Mouse (Mus musculus) intestine, embryonic 16.5 days (tissue): ENCODE measurements around the gene Chst10. TPM values are rescaled to one million over a fixed set of nuclear protein-coding genes. Genes with fewer than 3 reads are reported as not detected.

Experiments used
- ATAC-seq: fragments of 200-750 bp; cut with Nextera tagmentation; 2 replicates; pipeline ENCODE4 v1.8.0; 2017; ENCODE audit warnings: moderate TSS enrichment, moderate library complexity
- H3K27ac ChIP-seq: fragments of 300-500 bp; sonication (generic); 2 replicates; pipeline ENCODE4 v1.5.1; 2014; ENCODE audit warnings: mild to moderate bottlenecking, low read length
- H3K27me3 ChIP-seq: fragments of 300-500 bp; sonication (generic); replicated peaks from 2 replicates; pipeline ENCODE4 v1.6.1; 2014; ENCODE audit warnings: low read length, control low read depth, mixed read lengths; ENCODE audit not compliant: control insufficient read depth, insufficient read depth
- H3K36me3 ChIP-seq: fragments of 300-500 bp; sonication (generic); 2 replicates; pipeline ENCODE4 v1.6.1; 2014; ENCODE audit warnings: low read length, control low read depth; ENCODE audit not compliant: control insufficient read depth, insufficient read depth
- H3K4me1 ChIP-seq: fragments of 300-500 bp; sonication (generic); 2 replicates; pipeline ENCODE4 v1.6.1; 2014; ENCODE audit warnings: low read length, control low read depth, mixed read lengths; ENCODE audit not compliant: control insufficient read depth, insufficient read depth
- H3K4me2 ChIP-seq: fragments of 300-500 bp; sonication (generic); 2 replicates; pipeline ENCODE4 v1.6.1; 2014; ENCODE audit warnings: low read depth, low read length, control low read depth
- H3K4me3 ChIP-seq: fragments of 300-500 bp; sonication (generic); 2 replicates; pipeline ENCODE4 v1.5.1; 2014; ENCODE audit warnings: mild to moderate bottlenecking, low read length
- H3K9ac ChIP-seq: fragments of 300-500 bp; sonication (generic); 2 replicates; pipeline ENCODE4 v1.6.1; 2014; ENCODE audit warnings: low read depth, low read length
- H3K9me3 ChIP-seq: fragments of 300-500 bp; sonication (generic); 2 replicates; pipeline ENCODE4 v1.6.1; 2016; ENCODE audit warnings: low read length, control low read depth; ENCODE audit not compliant: control insufficient read depth
- WGBS: fragments of 180-500 bp; shearing (Covaris S2); extraction: QIAGEN DNeasy Blood & Tissue Kit; methylation state at CpG from one replicate; pipeline ENCODE4 v1.1.7; 2014; 5-methylcytosine and 5-hydroxymethylcytosine counted together
- polyA plus RNA-seq: library from polyadenylated mRNA; unstranded; fragments of >200 nt; fragmentation: Nextera tagmentation; extraction: Ambion mirVana; gene quantifications from 2 replicates; pipeline ENCODE4 v1.2.1, GENCODE M21; 2015

Chst10 gene
- polyA plus RNA-seq = 1.8 and 2.5 TPM in 2 replicates

DNA sequence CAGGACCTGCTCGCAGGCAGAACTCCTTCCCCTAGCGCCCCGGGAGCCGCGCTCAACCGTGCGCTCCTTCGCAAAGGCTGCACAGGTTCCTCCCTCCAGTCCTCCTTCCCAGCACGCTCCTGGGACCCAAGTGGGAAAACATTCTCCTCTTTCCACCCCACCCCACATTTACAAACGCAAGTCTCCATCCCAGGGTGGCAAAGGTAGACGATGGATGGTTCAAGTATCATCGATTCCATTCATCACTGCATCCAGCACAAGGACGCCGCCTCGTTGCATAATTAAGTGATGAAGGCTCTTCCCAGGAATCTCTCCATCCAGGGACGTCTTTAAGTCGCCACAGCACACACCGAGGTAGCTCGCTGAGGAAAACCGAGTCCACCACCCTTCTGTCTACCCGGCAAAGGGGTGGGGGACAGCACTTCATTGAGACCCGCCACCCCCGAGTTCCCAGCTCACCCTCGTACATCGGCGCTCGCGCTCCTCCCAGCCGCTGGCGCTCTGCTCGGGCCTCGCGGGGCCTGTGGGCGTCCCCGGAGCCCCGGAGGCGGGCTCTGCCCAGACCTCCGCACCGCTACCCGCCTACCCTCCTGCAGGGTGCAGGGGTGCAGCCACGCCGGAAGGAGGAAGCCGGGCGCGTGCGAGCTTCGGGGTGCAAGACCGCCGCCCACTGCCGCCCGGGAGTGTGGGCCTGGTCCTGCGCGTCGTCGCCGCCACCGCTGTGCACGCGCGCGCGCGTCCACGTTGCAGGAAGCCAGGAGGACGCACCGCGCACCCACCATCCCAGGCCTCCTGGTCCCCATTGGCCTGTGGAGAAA is at the start of gene Chst10:
Gene Chst10 (minus strand): TSS at position 731 of the 818 bp plus-strand sequence.
- WGBS = under 1% methylated on average over 67 of the region's 67 CpGs
- no peak within 1 kb of the TSS for H3K27ac ChIP-seq
- peak; percentile 93 for ATAC-seq
- no peaks in the 10 kb centered on the region for H3K36me3 ChIP-seq
- H3K9ac ChIP-seq = peak within 1 kb of the TSS; percentile 69
- H3K4me3 ChIP-seq = peak within 1 kb of the TSS; percentile 69
- H3K4me1 ChIP-seq = peaks cover 2% of the 10 kb centered on the region; the same call in 1 of the 2 replicates
- H3K27me3 ChIP-seq = no peaks in the 10 kb centered on the region
- H3K4me2 ChIP-seq = peak within 1 kb of the TSS; percentile 87
- no peaks in the 10 kb centered on the region for H3K9me3 ChIP-seq

DNA sequence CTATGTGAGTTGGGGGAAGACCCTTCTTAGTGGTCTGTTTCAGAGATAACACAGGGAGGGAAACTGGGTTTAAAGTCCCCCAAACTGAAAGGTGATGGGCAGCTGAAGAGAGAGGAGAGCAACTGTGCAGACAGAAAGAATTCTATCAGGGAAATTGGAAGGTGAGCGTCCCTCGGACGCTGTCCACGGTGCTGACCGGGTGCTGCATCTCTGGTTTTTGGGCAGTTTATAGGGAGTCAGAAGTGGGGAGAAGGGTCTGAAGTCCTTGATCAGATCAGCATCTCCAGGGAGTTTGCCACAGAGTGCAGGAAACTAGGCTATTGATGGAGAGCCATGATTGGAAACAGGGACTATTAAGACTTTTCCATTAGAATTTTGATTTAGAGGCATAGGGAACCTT is 41.6 kb upstream of the Chst10 start:
- Histone ChIP-seq H3K27me3 (no peaks in the 10 kb centered on the region), H3K36me3 (no peaks in the 10 kb centered on the region), H3K4me1 (no peaks in the 10 kb centered on the region), H3K4me3 (no peak overlapping the region), H3K27ac (no peak overlapping the region), H3K9ac (no peak overlapping the region), H3K4me2 (no peak overlapping the region), H3K9me3 (no peaks in the 10 kb centered on the region)
- ATAC-seq = no peak
- WGBS = 3% methylated on average over 5 of the region's 5 CpGs

DNA sequence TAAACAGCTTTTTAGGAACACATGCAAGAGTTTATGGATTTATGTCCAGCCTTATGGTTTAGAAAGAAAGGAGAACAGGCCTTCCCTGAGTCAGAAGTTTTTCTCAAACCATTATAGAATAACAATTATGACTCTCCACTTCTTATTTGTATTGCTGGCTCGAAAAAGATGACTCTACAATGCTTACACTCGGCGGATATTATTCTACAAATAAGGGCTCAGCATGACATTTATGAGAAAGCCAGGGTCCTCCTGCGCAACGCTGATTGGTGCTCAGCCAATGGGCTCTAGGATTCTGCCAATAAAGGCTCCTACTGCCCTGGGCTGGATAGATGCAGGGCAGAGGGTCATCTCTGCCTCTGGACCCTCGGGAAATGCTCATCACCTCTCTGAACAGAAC is 40.9 kb upstream of the Chst10 start, which contains the start of gene Nms:
Gene Nms (plus strand): TSS at position 301 of the 400 bp plus-strand sequence.
- Histone ChIP-seq H3K9me3 (no peaks in the 10 kb centered on the region), H3K36me3 (no peaks in the 10 kb centered on the region), H3K4me1 (no peaks in the 10 kb centered on the region), H3K9ac (no peak within 1 kb of the TSS), H3K4me2 (no peak within 1 kb of the TSS), H3K27me3 (no peaks in the 10 kb centered on the region), H3K4me3 (no peak within 1 kb of the TSS), H3K27ac (no peak within 1 kb of the TSS)
- WGBS = 74% methylated on average over 6 of the region's 6 CpGs
- ATAC-seq = no peak

DNA sequence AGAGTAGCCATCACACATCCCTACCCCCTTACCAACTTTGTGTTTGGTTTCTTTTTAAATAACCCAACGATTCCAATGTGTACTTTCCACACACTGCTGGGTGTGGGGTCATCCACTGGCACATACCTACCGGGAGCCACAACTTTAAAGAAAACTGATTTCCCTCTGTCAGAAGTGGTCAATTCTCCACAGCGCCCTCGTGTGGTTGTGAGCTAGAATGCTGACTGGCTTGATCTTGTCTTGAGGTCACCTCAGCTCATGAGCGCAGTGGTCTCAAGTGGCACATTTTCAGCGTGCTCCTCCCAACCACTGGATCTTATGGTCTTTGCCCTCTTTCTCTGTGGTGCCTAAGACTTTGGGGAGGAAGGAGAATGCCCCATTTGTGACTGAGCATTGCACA is 38.8 kb upstream of the Chst10 start:
- H3K27ac ChIP-seq = no peak overlapping the region
- H3K9ac ChIP-seq = no peak overlapping the region
- ATAC-seq = no peak
- H3K4me3 ChIP-seq = no peak overlapping the region
- no peaks in the 10 kb centered on the region for H3K27me3 ChIP-seq
- no peak overlapping the region for H3K4me2 ChIP-seq
- no peaks in the 10 kb centered on the region for H3K4me1 ChIP-seq
- no peaks in the 10 kb centered on the region for H3K36me3 ChIP-seq
- no peaks in the 10 kb centered on the region for H3K9me3 ChIP-seq
- 24% methylated on average over 6 of the region's 6 CpGs for WGBS

DNA sequence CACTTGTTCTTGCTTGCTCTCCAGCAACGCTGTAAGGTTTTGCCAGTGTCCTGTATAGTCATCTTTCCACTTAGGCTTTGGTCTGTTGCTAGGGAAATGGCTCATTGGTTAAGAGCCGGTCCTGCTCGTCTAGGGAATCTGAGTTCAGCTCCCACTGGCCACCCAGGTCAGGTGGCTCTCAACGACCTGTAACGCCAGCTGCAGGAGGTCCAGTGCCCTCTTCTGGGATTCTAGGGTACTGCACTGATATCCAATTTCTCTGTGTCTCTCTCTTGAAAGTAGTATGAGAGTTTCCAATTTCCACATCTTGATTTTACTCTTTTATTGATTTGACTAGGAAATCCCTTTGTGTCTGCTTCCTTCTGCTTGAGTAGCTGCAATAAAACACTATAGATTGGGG is 36.7 kb upstream of the Chst10 start:
- no peak overlapping the region for H3K9ac ChIP-seq
- ATAC-seq = no peak
- no peak overlapping the region for H3K4me2 ChIP-seq
- H3K9me3 ChIP-seq = no peaks in the 10 kb centered on the region
- H3K4me1 ChIP-seq = no peaks in the 10 kb centered on the region
- no peaks in the 10 kb centered on the region for H3K27me3 ChIP-seq
- WGBS = 32% methylated on average over 5 of the region's 5 CpGs
- H3K4me3 ChIP-seq = no peak overlapping the region
- no peak overlapping the region for H3K27ac ChIP-seq
- H3K36me3 ChIP-seq = no peaks in the 10 kb centered on the region

DNA sequence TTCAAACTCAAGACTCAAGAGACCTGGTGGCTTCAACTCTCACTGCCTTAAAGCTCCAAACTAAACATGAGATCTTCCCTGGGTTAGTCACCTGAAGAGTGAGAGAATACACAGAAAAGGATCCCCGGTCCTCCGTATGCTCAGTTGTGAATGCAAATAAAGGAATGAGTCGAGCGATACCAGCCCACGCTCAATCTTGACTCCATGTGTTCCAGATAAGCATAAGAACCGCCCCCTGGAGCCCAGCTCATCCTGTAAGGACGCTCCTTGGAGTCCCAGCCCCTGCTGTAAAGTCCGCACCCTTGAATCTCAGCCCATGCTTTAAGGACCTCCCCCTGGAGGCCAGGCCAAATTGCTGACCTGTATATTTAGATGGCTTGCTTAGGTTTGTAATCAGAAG is 32.8 kb upstream of the Chst10 start:
- Histone ChIP-seq H3K36me3 (no peaks in the 10 kb centered on the region), H3K9ac (no peak overlapping the region), H3K4me2 (0 out of 2 replicates have a peak overlapping the region, but pooled peaks have one; percentile 12), H3K4me1 (no peaks in the 10 kb centered on the region), H3K27me3 (no peaks in the 10 kb centered on the region), H3K27ac (peak overlapping the region; percentile 19; the same call in 1 of the 2 replicates), H3K4me3 (no peak overlapping the region), H3K9me3 (no peaks in the 10 kb centered on the region)
- WGBS = 35% methylated on average over 8 of the region's 8 CpGs
- peak; percentile 91 for ATAC-seq

DNA sequence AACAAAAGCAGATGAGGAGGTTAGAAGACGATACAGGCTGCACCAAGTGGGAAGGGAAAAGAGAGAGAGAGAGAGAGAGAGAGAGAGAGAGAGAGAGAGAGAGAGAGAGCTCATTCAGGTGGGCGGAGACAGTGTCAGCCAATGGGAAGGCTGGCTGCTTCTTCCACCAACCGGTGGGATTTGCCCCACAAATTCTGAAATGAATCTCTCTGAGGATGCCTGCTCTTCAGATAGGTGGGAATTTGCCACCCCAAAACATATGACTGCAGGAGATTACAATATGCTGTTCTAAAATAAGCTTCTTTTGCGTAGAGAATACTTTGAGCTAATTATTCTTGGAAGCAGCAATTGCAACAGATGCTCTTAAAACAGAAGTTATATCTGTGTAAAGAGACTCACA is 31.5 kb upstream of the Chst10 start:
- H3K4me2 ChIP-seq = no peak overlapping the region
- ATAC-seq = no peak
- H3K4me1 ChIP-seq = no peaks in the 10 kb centered on the region

DNA sequence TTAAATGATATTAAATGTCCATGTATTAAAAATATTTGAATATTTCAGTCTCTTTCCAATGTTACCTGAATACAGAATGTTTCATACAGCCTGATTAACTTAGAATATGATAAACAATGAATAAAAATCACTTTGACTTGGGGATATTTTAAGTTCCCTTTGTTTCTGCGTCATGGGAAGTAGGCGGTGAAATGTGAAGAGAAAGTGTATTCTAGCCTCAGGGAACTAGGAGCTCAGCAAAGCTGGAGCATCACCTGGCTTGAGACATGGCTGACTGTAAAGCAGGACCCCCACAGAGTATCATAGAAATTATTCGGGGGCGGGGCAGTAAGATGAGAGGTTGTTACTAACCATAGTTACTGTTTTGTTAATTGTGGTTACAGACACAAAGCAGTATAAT is 31.0 kb upstream of the Chst10 start:
- Histone ChIP-seq H3K27ac (no peak overlapping the region), H3K9ac (no peak overlapping the region), H3K4me1 (no peaks in the 10 kb centered on the region), H3K9me3 (no peaks in the 10 kb centered on the region), H3K36me3 (no peaks in the 10 kb centered on the region), H3K4me2 (no peak overlapping the region), H3K27me3 (no peaks in the 10 kb centered on the region), H3K4me3 (no peak overlapping the region)
- no peak for ATAC-seq
- 86% methylated on average over 4 of the region's 4 CpGs for WGBS

More for the DNA sequence above, 31.5 kb upstream of the Chst10 start:
- Histone ChIP-seq H3K9me3 (no peaks in the 10 kb centered on the region), H3K36me3 (no peaks in the 10 kb centered on the region), H3K9ac (no peak overlapping the region), H3K27ac (no peak overlapping the region), H3K27me3 (no peaks in the 10 kb centered on the region), H3K4me3 (no peak overlapping the region)
- WGBS = 81% methylated on average over 4 of the region's 4 CpGs

DNA sequence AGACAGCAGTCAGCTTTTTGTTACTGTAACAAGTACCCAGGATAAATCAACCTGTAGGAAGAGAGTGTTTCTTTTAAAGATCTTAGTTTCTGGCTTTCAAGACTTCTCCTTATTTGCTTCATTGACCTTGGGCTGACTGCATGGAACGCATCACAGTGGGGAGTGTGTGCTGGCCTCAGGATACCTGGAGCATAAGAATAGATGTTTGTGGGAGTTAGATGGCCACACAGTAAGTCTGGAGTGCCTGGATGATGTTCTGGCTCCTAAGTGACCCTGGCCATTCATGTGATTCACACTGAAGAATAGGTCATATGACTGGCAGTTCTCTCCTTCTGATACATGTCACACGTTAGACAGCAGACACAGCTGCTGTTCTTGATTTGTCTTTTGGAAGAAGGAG is 6.0 kb upstream of the Chst10 start:
- no peaks in the 10 kb centered on the region for H3K36me3 ChIP-seq
- no peak overlapping the region for H3K4me3 ChIP-seq
- H3K27me3 ChIP-seq = no peaks in the 10 kb centered on the region
- no peak overlapping the region for H3K4me2 ChIP-seq
- no peak overlapping the region for H3K27ac ChIP-seq
- H3K9me3 ChIP-seq = no peaks in the 10 kb centered on the region
- H3K9ac ChIP-seq = no peak overlapping the region
- WGBS = 86% methylated on average over 2 of the region's 2 CpGs
- ATAC-seq = no peak
- H3K4me1 ChIP-seq = no peaks in the 10 kb centered on the region
